ENCODE assay signal across 13 mouse cellular contexts in genomic region chr12:79674846-79675439, GRCm38 (mm10).
DNase-seq lines count a peak whose midpoint lies in the region; ATAC-seq lines count a peak whose summit lies in the region.
"Had no signal": no experiment of that assay in that cellular context is flagged by ENCODE, and none has a peak within 500 bp of the region (broad histone marks: within the 10 kb centered on the region; RNA-seq: fewer than 3 reads in every experiment).

No protein-coding gene starts in this region.

- no peak for DNase-seq in heart, adult 8-10 months (ENCODE audit: low spot score)
- DNase-seq in lung, adult 18-20 months = peak; percentile 58 to 76
- no peak for DNase-seq in lung, postnatal 10 days
- peak; percentile 33 for DNase-seq in gonadal fat pad, adult 2 months (ENCODE audit: low read depth)
- no peak for DNase-seq in cerebellum, postnatal 10 days
- DNase-seq in layer of hippocampus, postnatal 36 days = no peak
- DNase-seq: adrenal gland, postnatal 25 days; cerebellum, postnatal 14 days had no signal

- ATAC-seq in heart, embryonic 14.5 days (ENCODE audit: insufficient number of reproducible peaks, insufficient read depth, low FRiP score, low read depth) = no peak
- ATAC-seq in stomach, embryonic 14.5 days (ENCODE audit: insufficient number of reproducible peaks, insufficient read depth, low FRiP score, low read depth) = peak; percentile 85
- ATAC-seq: forebrain, embryonic 15.5 days; Patski had no signal

- H3K27ac ChIP-seq in heart, embryonic 14.5 days (replicated peaks in 1 of 2; ENCODE audit: control insufficient read depth in 1 of 2, insufficient read depth in 1 of 2, low read depth in 2 of 2, low read length in 2 of 2) = peak overlapping the region; percentile 29 to 69; a peak in 3 of 4 replicates
- peak overlapping the region; percentile 89 for H3K27ac ChIP-seq in stomach, embryonic 14.5 days (ENCODE audit: low read length)
- H3K27ac ChIP-seq: forebrain, embryonic 15.5 days; liver, embryonic 14.5 days had no signal

- H3K4me3 ChIP-seq in heart, embryonic 14.5 days (ENCODE audit: control insufficient read depth in 1 of 2, insufficient read depth in 1 of 2, low read depth in 1 of 2, low read length in 2 of 2) = no peak overlapping the region
- no peak overlapping the region for H3K4me3 ChIP-seq in stomach, embryonic 14.5 days (ENCODE audit: low read depth, low read length)
- H3K4me3 ChIP-seq: forebrain, embryonic 15.5 days had no signal

- WGBS in heart, embryonic 14.5 days = 83% methylated on average over 11 of the region's 11 CpGs
- WGBS in stomach, embryonic 14.5 days = 51% methylated on average over 11 of the region's 11 CpGs

- no peaks in the 10 kb centered on the region for H3K36me3 ChIP-seq in heart, embryonic 14.5 days (ENCODE audit: control insufficient read depth, insufficient read depth, low read length)
- H3K36me3 ChIP-seq in stomach, embryonic 14.5 days (ENCODE audit: control insufficient read depth, insufficient read depth, low read length) = no peaks in the 10 kb centered on the region
- H3K36me3 ChIP-seq: forebrain, embryonic 15.5 days had no signal

- peaks cover 18 to 22% of the 10 kb centered on the region in 2 experiments for H3K4me1 ChIP-seq in heart, embryonic 14.5 days (ENCODE audit: control insufficient read depth in 2 of 2, insufficient read depth in 2 of 2, low read length in 2 of 2)
- H3K4me1 ChIP-seq in stomach, embryonic 14.5 days (ENCODE audit: control insufficient read depth, insufficient read depth, low read length) = peaks cover 29% of the 10 kb centered on the region

- H3K27me3 ChIP-seq in heart, embryonic 14.5 days (ENCODE audit: control insufficient read depth, insufficient read depth, low read length) = no peaks in the 10 kb centered on the region
- H3K27me3 ChIP-seq in stomach, embryonic 14.5 days (ENCODE audit: control insufficient read depth, insufficient read depth, low read length) = no peaks in the 10 kb centered on the region
- H3K27me3 ChIP-seq: forebrain, embryonic 15.5 days; Patski had no signal

- H3K4me2 ChIP-seq in heart, embryonic 14.5 days (ENCODE audit: low read length) = no peak overlapping the region
- H3K4me2 ChIP-seq in stomach, embryonic 14.5 days (replicated peaks; ENCODE audit: low read depth, low read length) = no peak overlapping the region
- H3K4me2 ChIP-seq: forebrain, embryonic 15.5 days had no signal

- H3K9ac ChIP-seq in heart, embryonic 14.5 days (ENCODE audit: low read length) = no peak overlapping the region
- no peak overlapping the region for H3K9ac ChIP-seq in stomach, embryonic 14.5 days (replicated peaks; ENCODE audit: low read depth, low read length)
- H3K9ac ChIP-seq: forebrain, embryonic 15.5 days; liver, embryonic 14.5 days had no signal

- H3K9me3 ChIP-seq in heart, embryonic 14.5 days (ENCODE audit: control insufficient read depth, low read length) = no peaks in the 10 kb centered on the region
- no peaks in the 10 kb centered on the region for H3K9me3 ChIP-seq in stomach, embryonic 14.5 days (ENCODE audit: control insufficient read depth, low read depth, low read length)
- H3K9me3 ChIP-seq: forebrain, embryonic 15.5 days had no signal

Comparison
In these comparisons a context has a peak if more than half of its experiments do, and no peak if none do; other contexts are left out.
1. DNase-seq: peak in lung, adult 18-20 months (2 of 2) and gonadal fat pad, adult 2 months (single experiment); none in heart, adult 8-10 months (single experiment), lung, postnatal 10 days (single experiment), cerebellum, postnatal 10 days (0 of 2) and layer of hippocampus, postnatal 36 days (0 of 2).